Mouse (Mus musculus): Measurements from ENCODE around the gene Cldn34b4.

Cldn34b4 gene

GRCm38 (mm10) chrX:76393050-76393449, at the start of gene Cldn34b4:
Cldn34b4 (plus strand) TSS chrX:76393350.
- DNase-seq (ENCODE audit: low spot score in 2 of 2): no peak

Data from right cerebral cortex, adult 2 months (tissue).